Mouse (Mus musculus): ENCODE measurements around the gene Fam183b.

- no peak for TF ChIP-seq CTCF (IDR thresholded peaks at IDR 0.05; ENCODE audit: borderline replicate concordance, insufficient read depth, low read length)
- no peak for TF ChIP-seq POLR2A (IDR thresholded peaks at IDR 0.05; ENCODE audit: low read depth, low read length)
These were observed 28.0 kb upstream of the Fam183b start for GRCm38 (mm10) chr11:58829764-58830163.
